Mouse (Mus musculus) heart, postnatal 10 days (tissue): ENCODE measurements around the gene Dgkh. TPM values are rescaled to one million over a fixed set of nuclear protein-coding genes. Genes with fewer than 3 reads are reported as not detected.

Experiments used
- DNase-seq, 2 experiments: peaks; one replicate each; pipeline ENCODE4 v3.0.0; 2021
- intact Hi-C: fragments of 180-260 bp; cut with DNase I; formaldehyde crosslinking; loops from one replicate; pipeline ENCODE4 v1.15.1; 2025
- total RNA-seq, 2 experiments: library from RNA; stranded (reverse); gene quantifications; 2 replicates each; pipeline ENCODE4 v1.2.3; 2021

Dgkh gene
- total RNA-seq, 2 experiments from 2014 or later: 15.9 to 16.0 TPM

- DNase-seq: no peak
- intact Hi-C loops: no loop called here
These were observed 48.4 kb downstream of the Dgkh start for GRCm38 (mm10) chr14:78684171-78684570.

GRCm38 (mm10) chr14:78678981-78679380 is 53.6 kb downstream of the Dgkh start:
- intact Hi-C loops: loop anchor here (5.0 kb wide), 1 partner anchor 313 kb away; no protein-coding TSS in a partner anchor
- DNase-seq: no peak

DNA sequence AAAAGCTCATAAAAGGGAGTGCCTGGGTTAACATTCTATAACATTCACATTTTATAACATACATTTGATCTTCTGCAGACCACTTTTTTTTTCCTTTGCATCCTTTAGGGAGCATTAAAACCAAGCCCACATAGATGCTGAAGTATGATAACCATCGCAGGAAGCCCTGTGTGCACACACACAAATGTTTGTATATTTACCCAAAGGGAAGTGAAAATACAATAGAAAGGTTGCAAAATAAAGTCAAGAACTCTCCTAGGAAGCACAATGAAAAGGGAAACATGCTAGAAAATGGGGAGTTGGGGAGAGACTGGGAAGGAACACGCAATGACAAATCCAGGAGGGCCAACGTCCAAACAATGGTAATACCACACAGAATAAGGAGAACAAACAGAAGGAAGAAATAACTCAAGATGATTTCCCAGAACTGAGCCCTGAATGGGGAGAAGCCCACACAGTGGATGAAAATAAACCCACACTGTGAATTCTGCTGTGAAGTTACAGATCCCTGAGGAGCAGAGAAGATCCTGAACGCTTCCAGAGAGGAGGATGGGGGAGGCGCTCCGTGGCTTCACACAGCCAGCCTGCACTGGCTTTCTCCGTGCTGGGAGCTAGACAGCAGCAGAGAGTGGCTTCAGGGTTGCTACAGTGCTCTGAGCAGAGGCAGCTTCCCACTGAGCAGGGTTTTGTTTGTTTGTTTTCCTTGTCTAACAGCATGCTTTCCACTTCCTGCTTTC is 54.6 kb downstream of the Dgkh start:
- intact Hi-C loops: loop anchor here (5.0 kb wide), 1 partner anchor 314 kb away; no protein-coding TSS in a partner anchor
- peak; percentile 25 to 35 for DNase-seq

DNA sequence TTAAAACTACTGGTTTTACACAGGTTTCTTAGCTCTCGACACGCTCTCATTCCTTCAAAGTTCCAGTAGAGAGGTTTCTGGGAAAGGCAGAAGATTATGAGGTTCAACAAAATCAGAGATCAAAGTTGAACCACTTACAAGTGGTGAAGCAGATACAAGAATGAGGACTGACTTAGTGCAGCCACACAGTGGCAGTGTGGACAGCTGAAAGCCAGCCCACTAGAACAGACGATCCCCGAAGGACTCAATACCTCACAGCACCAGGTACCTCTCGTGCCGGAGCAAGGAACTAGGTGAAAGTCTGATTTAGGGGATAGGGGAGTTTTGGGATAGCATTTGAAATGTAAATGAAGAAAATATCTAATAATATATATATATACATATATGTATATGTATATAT is 56.1 kb downstream of the Dgkh start:
- DNase-seq: peak; percentile 25 to 29
- intact Hi-C loops: loop anchor here (5.0 kb wide), 1 partner anchor 316 kb away; no protein-coding TSS in a partner anchor

GRCm38 (mm10) chr14:78674606-78675005 is 58.0 kb downstream of the Dgkh start:
- DNase-seq: peak; percentile 33 to 38
- intact Hi-C loops: loop anchor here (2.0 to 5.0 kb wide), 2 partner anchors 174 to 318 kb away; partner anchors contain the start of gene Vwa8

GRCm38 (mm10) chr14:78669986-78670385 is 62.6 kb downstream of the Dgkh start:
- peak in 1 of 2 experiments; percentile 25 for DNase-seq
- intact Hi-C loops: loop anchor here (2.0 to 10.0 kb wide), 3 partner anchors 63 to 797 kb away; partner anchors contain the start of genes Dgkh and Rgcc

- peak; percentile 84 to 91 for DNase-seq
- intact Hi-C loops: loop anchor here (1.0 to 10.0 kb wide), 4 partner anchors 65 to 799 kb away; partner anchors contain the start of genes Dgkh and Rgcc
These were observed 64.3 kb downstream of the Dgkh start for GRCm38 (mm10) chr14:78668291-78668690.

DNA sequence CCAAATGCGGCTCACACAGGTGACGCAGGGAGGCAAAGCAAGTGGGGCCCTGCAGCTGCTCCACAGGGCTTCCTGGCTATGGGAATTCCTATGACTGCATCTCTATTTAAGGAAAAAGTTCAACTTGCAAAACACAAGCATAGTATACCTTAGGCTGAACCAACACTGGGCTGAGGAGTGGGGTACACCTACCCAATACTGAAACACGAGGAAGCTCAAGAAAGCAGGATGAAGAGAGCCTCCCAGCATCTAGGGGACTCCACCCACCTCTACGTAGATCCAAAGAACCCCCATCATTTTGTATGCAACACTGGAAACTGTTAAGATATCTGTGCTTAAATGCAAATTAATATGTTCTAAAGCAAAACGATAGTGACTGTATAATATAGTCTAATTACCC is 64.8 kb downstream of the Dgkh start:
- DNase-seq: no peak
- intact Hi-C loops: loop anchor here (1.0 to 10.0 kb wide), 4 partner anchors 65 to 800 kb away; partner anchors contain the start of genes Dgkh and Rgcc

DNA sequence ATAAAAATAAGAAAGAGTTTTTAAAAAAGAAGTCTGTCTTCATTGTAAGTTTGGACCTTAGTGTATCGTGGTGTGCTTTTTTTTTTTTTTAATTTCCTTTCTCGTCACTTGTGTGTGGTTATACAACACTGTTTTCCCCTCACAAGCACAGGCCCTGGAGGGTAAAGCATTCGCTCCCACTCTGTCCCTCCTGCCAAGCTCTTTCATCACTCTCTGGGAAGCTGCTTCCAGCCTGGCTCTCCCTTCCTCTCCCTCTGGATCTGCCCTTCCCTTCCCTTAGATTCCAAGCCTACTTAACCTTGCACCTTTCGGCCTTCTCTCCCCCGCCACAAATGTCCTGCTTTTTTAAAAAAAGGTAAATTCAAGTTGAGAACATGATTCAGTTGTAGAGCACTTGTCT is 69.9 kb downstream of the Dgkh start:
- intact Hi-C loops: loop anchor here (10.0 kb wide), 1 partner anchor 642 kb away; the partner anchor contains the start of gene Rgcc
- peak in 1 of 2 experiments; percentile 16 for DNase-seq

- intact Hi-C loops: loop anchor here (10.0 kb wide), 1 partner anchor 643 kb away; the partner anchor contains the start of gene Rgcc
These were observed 71.1 kb downstream of the Dgkh start for GRCm38 (mm10) chr14:78661462-78661861.

DNA sequence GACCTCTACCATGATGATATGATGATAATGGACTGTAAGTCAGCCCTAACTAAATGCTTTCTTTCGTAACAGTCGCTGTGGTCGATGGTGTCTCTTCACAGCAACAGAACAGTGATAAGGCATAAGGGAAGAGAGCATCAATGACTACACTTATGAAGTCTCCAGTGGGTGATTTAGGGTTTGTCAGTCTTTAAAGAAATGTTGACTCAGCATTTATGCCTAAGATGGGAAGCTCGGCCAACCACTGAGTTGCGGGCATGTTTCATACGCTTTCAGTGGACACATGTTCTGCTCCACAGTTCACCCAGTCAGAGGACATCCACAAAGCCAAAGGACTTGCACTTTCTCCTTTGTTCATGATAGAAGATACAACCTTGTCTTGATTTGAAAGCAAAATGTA is 73.9 kb downstream of the Dgkh start:
- intact Hi-C loops: no loop called here
- DNase-seq: no peak

More at GRCm38 (mm10) chr14:78661462-78661861, 71.1 kb downstream of the Dgkh start:
- DNase-seq: no peak

GRCm38 (mm10) chr14:78656832-78657626 is 75.5 kb downstream of the Dgkh start:
- no peak for DNase-seq
- intact Hi-C loops: no loop called here

DNA sequence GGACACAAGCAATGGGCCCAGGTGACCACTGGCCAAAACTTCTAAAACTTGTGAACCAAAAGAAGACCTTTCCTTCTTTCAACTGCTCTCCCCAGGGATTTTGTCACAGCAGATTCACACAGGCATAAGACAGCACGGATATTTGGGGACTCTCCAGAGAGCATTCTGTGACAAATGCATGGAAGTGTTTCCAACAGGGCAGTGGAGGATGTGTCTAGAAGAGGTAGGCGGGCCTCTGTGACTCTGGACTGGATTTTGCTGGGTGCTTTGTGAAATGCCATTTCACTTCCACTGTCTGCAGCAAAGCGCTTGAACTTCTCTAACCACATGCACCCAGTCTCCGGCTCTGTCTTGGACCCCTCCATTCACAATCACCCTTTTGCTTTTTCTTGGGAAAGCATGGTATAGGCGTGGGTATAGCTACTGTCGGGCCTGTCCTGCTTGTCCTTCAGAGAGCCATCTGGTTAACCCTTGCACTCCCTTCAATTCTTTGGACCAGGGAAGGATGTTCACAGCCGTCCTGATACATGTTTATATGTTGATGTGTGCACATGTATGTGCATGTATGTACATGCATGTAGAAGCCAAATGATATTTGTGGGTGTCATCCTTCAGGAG is 77.5 kb downstream of the Dgkh start:
- no peak for DNase-seq
- intact Hi-C loops: no loop called here

DNA sequence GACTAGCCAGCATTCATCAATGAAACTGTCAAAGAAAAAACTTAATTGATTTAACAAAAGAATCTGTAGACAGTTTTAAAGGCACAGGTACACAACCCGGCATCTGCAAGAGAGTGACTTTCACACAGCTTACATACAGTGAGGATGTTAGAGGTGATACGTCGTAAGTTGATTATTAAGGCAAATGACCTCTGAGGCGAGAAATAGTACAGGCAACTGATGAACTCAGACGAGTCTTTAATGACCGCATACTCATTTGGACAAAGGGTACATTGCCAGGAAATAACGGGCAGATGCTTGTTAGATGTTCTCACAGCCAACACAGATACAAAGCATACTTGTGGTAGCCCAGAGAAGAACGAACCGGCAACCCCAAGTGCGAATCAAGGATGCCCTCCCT is 78.4 kb downstream of the Dgkh start:
- intact Hi-C loops: no loop called here
- no peak for DNase-seq

DNA sequence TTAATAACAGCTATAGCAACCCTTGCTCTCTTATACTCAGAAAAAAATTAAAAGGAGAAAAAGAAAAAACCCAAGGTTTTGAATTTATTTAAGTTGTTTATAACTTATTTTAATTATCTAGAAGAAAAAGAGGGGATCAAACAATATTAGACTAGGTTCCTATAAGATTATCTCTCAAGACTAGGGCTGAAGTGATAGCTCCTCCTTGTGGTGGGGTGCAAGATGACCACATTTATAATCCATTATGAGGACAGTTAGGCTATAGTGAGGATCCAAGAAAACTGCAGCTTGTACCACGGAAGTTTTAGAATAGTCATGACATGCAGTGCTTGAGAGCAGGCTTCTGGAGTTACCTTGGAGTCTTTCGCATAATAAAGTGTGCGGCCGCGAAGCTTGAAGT is 79.2 kb downstream of the Dgkh start:
- intact Hi-C loops: no loop called here
- DNase-seq: no peak

- intact Hi-C loops: no loop called here
- DNase-seq: no peak
These were observed 80.9 kb downstream of the Dgkh start for GRCm38 (mm10) chr14:78651696-78652095.

DNA sequence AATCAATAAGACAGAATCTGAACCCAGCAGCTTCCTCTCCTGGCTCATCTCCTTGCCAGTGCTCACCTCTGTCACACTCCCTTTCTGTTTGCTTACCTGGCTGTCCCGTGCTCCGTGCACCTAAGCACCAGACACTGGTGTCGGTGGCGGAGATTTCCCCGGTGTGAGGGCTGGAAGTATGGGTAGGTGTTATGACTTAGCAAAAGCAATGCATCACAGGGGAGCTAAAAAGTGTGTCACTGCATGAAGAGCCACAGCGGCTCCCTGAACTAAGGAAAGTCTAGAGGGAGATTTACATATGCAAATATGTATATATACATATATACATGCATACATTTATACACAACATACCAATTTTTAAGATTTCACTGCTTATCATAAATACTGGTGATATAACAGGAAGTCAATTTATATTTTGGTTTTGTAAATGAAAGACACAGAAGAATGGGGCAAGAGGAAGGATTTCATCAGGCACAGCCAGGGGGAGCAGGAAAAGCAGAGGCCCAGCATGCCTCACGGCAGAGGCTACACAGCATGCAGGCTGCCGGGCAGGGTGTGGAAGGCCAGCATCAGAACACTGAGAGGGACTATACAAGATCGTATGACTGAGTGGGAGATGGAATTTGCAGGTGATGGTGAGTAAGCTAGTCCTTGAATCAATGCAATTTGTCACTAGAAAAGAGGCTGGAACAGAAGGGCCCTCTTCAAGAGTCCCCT is 82.0 kb downstream of the Dgkh start:
- no peak for DNase-seq
- intact Hi-C loops: no loop called here

GRCm38 (mm10) chr14:78649525-78650274 is 82.9 kb downstream of the Dgkh start:
- intact Hi-C loops: no loop called here
- DNase-seq: no peak

GRCm38 (mm10) chr14:78645622-78646021 is 87.0 kb downstream of the Dgkh start:
- no peak for DNase-seq
- intact Hi-C loops: no loop called here
